ENCODE assay signal across 8 mouse cellular contexts in genomic region chr2:170192731-170193149, GRCm38 (mm10). TPM values are rescaled to one million over a fixed set of nuclear protein-coding genes. Genes with fewer than 3 reads are reported as not detected.
DNase-seq lines count a peak whose midpoint lies in the region; ATAC-seq and TF ChIP-seq lines count a peak whose summit lies in the region.

No protein-coding gene starts in this region.

- TF ChIP-seq CTCF in thymus, adult 2 months (IDR thresholded peaks at IDR 0.05; ENCODE audit: borderline replicate concordance, control insufficient read depth, extremely low read depth, insufficient read depth, low read length, poor library complexity) = no peak
- peak; percentile 31; the same call in 1 of the 2 replicates for TF ChIP-seq CTCF in liver, postnatal 0 days (IDR thresholded peaks at IDR 0.05; ENCODE audit: low read depth)
- TF ChIP-seq CTCF in small intestine, adult 2 months (IDR thresholded peaks at IDR 0.05; ENCODE audit: extremely low read depth, insufficient read length, insufficient replicate concordance, low read depth, low read length) = peak; percentile 31; the same call in 1 of the 2 replicates

- peak overlapping the region; percentile 44; the same call in 1 of the 2 replicates for H3K27ac ChIP-seq in thymus, adult 2 months (ENCODE audit: control insufficient read depth, insufficient read depth, low read length)
- peak overlapping the region; percentile 59 for H3K27ac ChIP-seq in intestine, embryonic 15.5 days
- H3K27ac ChIP-seq in liver, postnatal 0 days (ENCODE audit: low read depth) = peak overlapping the region; percentile 66
- H3K27ac ChIP-seq in small intestine, adult 2 months (ENCODE audit: insufficient read depth, low read depth, low read length) = peak overlapping the region; percentile 96

- no peaks in the 10 kb centered on the region for H3K9me3 ChIP-seq in intestine, embryonic 15.5 days
- H3K9me3 ChIP-seq in liver, postnatal 0 days (ENCODE audit: low read length) = no peaks in the 10 kb centered on the region

- no peak for TF ChIP-seq POLR2A in thymus, adult 2 months (IDR thresholded peaks at IDR 0.05; ENCODE audit: control insufficient read depth, extremely low read depth, insufficient read depth, low read length, poor library complexity)
- no peak for TF ChIP-seq POLR2A in small intestine, adult 2 months (IDR thresholded peaks at IDR 0.05; ENCODE audit: low read depth, low read length)

- no peaks in the 10 kb centered on the region for H3K36me3 ChIP-seq in thymus, adult 2 months (ENCODE audit: control insufficient read depth, insufficient read depth, low read length)
- H3K36me3 ChIP-seq in intestine, embryonic 15.5 days = no peaks in the 10 kb centered on the region
- H3K36me3 ChIP-seq in liver, postnatal 0 days (replicated peaks; ENCODE audit: insufficient read depth, low read length) = no peaks in the 10 kb centered on the region
- no peaks in the 10 kb centered on the region for H3K36me3 ChIP-seq in small intestine, adult 2 months (ENCODE audit: control insufficient read depth, insufficient read depth, low read length)

- no peak overlapping the region for H3K4me3 ChIP-seq in thymus, adult 2 months (ENCODE audit: control insufficient read depth, insufficient read depth, low read length)
- H3K4me3 ChIP-seq in intestine, embryonic 15.5 days (replicated peaks) = no peak overlapping the region
- peak overlapping the region; percentile 29 for H3K4me3 ChIP-seq in liver, postnatal 0 days (ENCODE audit: low read depth, low read length)
- H3K4me3 ChIP-seq in small intestine, adult 2 months (ENCODE audit: low read depth, low read length) = no peak overlapping the region

- H3K4me1 ChIP-seq in thymus, adult 2 months (replicated peaks; ENCODE audit: control insufficient read depth, insufficient read depth, low read length) = peaks cover 20% of the 10 kb centered on the region
- H3K4me1 ChIP-seq in intestine, embryonic 15.5 days (replicated peaks) = 0 out of 2 replicates have a peak, but pooled peaks cover 9% of the 10 kb centered on the region
- H3K4me1 ChIP-seq in liver, postnatal 0 days (ENCODE audit: insufficient read depth) = peaks cover 7% of the 10 kb centered on the region; the same call in 1 of the 2 replicates
- peaks cover 15% of the 10 kb centered on the region for H3K4me1 ChIP-seq in small intestine, adult 2 months (ENCODE audit: control insufficient read depth, insufficient read depth, insufficient read length, low read length)

- H3K27me3 ChIP-seq in thymus, adult 2 months (ENCODE audit: control insufficient read depth, insufficient read depth, low read length) = no peaks in the 10 kb centered on the region
- no peaks in the 10 kb centered on the region for H3K27me3 ChIP-seq in intestine, embryonic 15.5 days (replicated peaks)
- no peaks in the 10 kb centered on the region for H3K27me3 ChIP-seq in liver, postnatal 0 days (ENCODE audit: insufficient read depth, low read length)
- no peaks in the 10 kb centered on the region for H3K27me3 ChIP-seq in small intestine, adult 2 months (ENCODE audit: control insufficient read depth, insufficient read depth, low read length)

- peak overlapping the region; percentile 47 for H3K4me2 ChIP-seq in intestine, embryonic 15.5 days (replicated peaks)
- H3K4me2 ChIP-seq in liver, postnatal 0 days (ENCODE audit: low read depth, low read length) = peak overlapping the region; percentile 65

- no peak for DNase-seq in thymus, adult 2 months
- DNase-seq in thymus, postnatal 10 days (ENCODE audit: low spot score in 2 of 2) = no peak
- DNase-seq in liver, postnatal 0 days = peak; percentile 67
- DNase-seq in gastrocnemius, postnatal 4 days (ENCODE audit: low spot score in 2 of 2) = no peak
- DNase-seq in right cerebral cortex, postnatal 25 days = no peak

- 21% methylated on average over 7 of the region's 7 CpGs for WGBS in thymus, adult 2 months
- 30% methylated on average over 7 of the region's 7 CpGs for WGBS in intestine, embryonic 15.5 days
- 21% methylated on average over 7 of the region's 7 CpGs for WGBS in liver, postnatal 0 days (ENCODE audit: insufficient replicate concordance)
- WGBS in small intestine, adult 2 months = 12% methylated on average over 7 of the region's 7 CpGs

- peak; percentile 44; the same call in 1 of the 2 replicates for ATAC-seq in erythroid progenitor cell, adult 5-6 weeks (replicated peaks; ENCODE audit: low FRiP score, poor library complexity, severe bottlenecking)
- peak; percentile 81 for ATAC-seq in intestine, embryonic 15.5 days
- ATAC-seq in liver, postnatal 0 days = peak; percentile 84

- TF ChIP-seq EP300 in liver, postnatal 0 days (IDR thresholded peaks at IDR 0.05; ENCODE audit: low read depth) = no peak

- no peak overlapping the region for H3K9ac ChIP-seq in intestine, embryonic 15.5 days
- H3K9ac ChIP-seq in liver, postnatal 0 days (replicated peaks) = 0 out of 2 replicates have a peak overlapping the region, but pooled peaks have one; percentile 3

RNA-seq across cellular contexts. Expression of gene Zfp217, which starts 44.8 kb away (rescaled TPM):
- polyA plus RNA-seq in thymus, adult 2 months (2012; rRNA removed) = 32.1 and 41.0 TPM in 2 replicates
- 19.7 and 20.9 TPM in 2 replicates for total RNA-seq in erythroid progenitor cell, adult 5-6 weeks (2015; ENCODE audit: low replicate concordance)
- 25.7 and 33.9 TPM in 2 replicates for total RNA-seq in erythroid progenitor cell, adult 5-6 weeks (2017; ENCODE audit: low replicate concordance)
- 3.3 and 3.7 TPM in 2 replicates for polyA plus RNA-seq in intestine, embryonic 15.5 days (2015; fragmentation: Nextera tagmentation; extraction: Ambion mirVana)
- 2.1 and 2.4 TPM in 2 replicates for polyA plus RNA-seq in liver, postnatal 0 days (2015; fragmentation: Nextera tagmentation; extraction: Ambion mirVana)
- 5.2 and 10.4 TPM in 2 replicates for polyA plus RNA-seq in small intestine, adult 2 months (2012; rRNA removed)
- total RNA-seq in gastrocnemius, postnatal 4 days (2021) = 10 to 100 TPM; 14.1 to 15.1 TPM

Comparison
In these comparisons a context has a peak if more than half of its experiments do, and no peak if none do; other contexts are left out.
1. H3K27ac ChIP-seq: peak in every context shown above with its lines; median percentile 96 in small intestine, adult 2 months; 66 in liver, postnatal 0 days; 59 in intestine, embryonic 15.5 days; 44 in thymus, adult 2 months.